Mouse (Mus musculus) ZHBTc4 (cell line): ENCODE data around the gene Mmachc.
"Not testable (repeated sequence)": the region's sequence is repeated elsewhere in the genome, so short reads cannot be mapped to it uniquely, and the experiment has no call there.

Experiments used
- DNase-seq: peaks from one replicate; pipeline ENCODE4 v3.0.0-alpha.2; 2011; ENCODE audit warnings: low read depth, low spot score

The Mmachc gene

DNA sequence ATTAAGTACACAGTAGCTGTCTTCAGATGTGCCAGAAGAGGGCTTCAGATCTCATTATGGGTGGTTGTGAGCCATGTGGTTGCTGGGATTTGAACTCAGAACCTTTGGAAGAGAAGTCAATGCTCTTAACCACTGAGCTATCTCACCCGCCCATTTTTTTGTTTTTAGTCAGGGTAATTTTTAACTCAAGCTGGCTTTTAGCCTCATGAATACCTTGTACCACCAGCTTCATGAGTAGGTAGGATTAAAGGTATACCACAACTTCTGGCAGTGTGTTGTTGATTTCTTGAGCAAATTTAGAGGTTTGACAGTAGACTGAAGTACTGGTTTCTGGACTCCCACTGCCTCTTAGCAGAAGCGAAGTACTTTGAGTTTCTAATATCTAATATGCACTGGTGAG, 16.1 kb downstream of the Mmachc start:
- no peak for DNase-seq

DNA sequence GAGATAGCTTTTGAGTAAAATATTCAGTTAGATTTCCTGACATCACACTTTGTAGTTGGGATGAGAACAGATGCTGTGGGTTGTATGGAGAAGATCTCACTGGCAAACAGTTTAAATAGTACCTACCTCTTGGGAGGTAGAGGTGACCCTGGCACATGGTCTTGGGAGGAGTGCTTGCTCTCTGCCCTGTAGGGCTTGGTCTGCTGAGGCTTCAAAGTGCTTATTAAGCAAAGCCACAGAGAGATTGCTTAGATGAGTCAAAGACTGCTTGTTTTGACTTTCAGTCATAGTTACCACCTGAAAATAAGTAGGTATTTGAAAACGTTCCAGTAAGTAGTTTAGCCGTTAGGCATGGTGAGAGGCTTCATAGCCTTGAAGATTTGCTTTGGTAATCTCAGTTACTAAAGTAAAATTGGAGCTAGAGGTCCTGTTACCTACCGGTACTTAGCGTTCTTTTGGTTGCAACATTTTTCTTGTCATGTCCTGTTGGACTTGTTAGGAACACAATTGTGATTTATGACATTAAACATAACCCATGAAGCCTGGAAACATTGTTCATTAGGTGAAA, 18.8 kb downstream of the Mmachc start:
- DNase-seq, result no peak

- DNase-seq, result peak; percentile 43
Measured at GRCm38 (mm10) chr4:116687041-116687440, 21.2 kb downstream of the Mmachc start.

- DNase-seq, result peak; percentile 97
Measured at GRCm38 (mm10) chr4:116685402-116686061, 22.7 kb downstream of the Mmachc start, which contains the start of gene Prdx1. Gene Prdx1 (plus strand): TSS chr4:116685544.

GRCm38 (mm10) chr4:116684665-116685064, 23.5 kb downstream of the Mmachc start:
- DNase-seq, result no peak

GRCm38 (mm10) chr4:116683957-116684356, 24.2 kb downstream of the Mmachc start:
- DNase-seq, result no peak

GRCm38 (mm10) chr4:116680521-116680920, 27.7 kb downstream of the Mmachc start:
- not testable (repeated sequence) for DNase-seq

DNA sequence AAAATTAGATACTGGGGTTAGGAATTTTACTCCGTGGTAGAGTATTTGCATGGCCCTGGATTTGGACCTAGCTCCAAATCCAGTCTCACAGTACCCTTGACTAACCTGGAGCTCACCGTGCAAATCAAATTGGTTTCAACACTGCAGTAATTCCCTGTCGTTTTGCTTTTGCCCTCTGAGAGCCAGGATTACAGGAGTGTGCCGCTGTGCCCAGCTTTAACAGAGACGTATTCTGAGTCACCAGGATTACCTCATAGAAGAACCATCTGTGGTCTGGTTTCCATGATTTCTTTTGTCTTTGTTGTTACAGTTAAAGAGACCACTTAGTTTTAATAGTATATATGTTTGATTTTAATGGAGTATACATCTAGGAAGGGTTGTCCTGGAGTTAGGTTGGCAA, 29.1 kb downstream of the Mmachc start:
- DNase-seq, result no peak

- DNase-seq, result no peak
Measured at GRCm38 (mm10) chr4:116677808-116678207, 30.4 kb downstream of the Mmachc start.

DNA sequence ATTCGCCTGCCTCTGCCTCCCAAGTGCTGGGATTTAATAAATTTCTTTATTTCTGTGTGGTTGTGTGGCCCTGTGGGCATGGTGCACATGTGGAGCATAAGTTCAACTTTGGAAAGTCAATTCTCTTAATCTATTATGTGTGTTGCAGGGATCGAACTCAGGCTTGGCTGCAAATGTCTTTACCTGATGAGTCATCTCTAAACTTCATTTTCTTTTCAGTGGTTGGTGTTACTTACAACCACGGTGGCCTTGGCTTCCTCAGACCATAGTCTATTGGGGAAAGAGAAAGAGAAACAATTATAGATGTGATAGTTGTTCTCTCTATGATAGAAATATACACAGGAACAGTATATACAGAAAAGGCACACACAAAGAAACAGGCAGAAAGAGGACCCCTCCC, 32.2 kb downstream of the Mmachc start:
- DNase-seq, result no peak

DNA sequence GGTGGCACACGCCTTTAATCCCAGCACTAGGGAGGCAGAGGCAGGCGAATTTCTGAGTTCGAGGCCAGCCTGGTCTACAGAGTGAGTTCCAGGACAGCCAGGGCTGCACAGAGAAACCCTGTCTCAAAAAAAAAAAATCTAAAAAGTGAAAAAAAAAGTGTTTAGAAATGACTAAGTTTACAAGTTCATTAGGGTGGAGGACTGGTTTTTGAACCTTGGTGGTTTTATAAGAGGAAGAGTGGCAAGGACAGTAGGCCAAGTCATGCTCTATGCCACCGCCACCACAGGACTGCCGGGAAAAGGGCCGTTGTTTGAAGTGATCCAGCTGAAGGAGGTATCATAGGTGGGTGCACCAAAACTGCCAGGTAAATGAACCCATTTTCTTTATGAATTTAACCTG, 33.4 kb downstream of the Mmachc start:
- not testable (repeated sequence) for DNase-seq

DNA sequence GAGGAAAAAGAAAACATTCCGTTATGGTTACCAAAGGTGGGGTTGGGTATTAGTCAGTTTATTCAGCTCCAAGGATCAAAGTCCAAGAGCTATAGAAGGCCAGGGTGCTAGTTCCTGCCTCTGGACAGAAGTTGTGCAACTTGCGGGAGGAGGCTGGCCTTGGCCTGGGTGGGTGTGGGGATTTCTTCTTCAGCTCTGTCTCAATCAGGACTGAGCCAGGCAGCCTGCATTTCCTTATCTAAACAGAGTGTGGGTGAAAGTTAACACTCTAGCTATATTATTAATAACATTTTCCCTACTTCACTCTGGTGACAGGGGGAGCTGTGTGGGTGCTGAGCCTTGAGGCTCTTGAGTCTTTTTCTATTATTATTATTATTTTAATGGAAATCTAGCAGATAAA, 35.4 kb downstream of the Mmachc start:
- DNase-seq, result no peak

DNA sequence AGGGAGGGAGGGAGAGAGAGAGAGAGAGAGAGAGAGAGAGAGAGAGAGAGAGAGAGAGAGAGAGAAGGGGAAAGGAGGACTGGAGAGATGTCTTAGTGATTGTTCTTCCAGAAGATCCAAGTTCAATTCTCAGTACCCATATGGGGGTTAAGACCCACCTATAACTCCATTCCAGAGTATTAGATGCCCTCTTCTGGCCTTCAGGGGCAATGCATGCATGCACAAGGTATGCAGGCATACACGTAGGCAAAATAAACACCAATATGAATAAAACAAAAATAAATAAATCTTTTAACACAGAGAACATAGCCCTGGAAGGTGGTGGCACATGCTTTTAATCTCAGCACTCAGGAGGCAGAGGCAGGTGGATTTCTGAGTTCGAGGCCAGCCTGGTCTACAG, 38.9 kb downstream of the Mmachc start:
- peak; percentile 38 for DNase-seq

GRCm38 (mm10) chr4:116668145-116668544, 40.1 kb downstream of the Mmachc start:
- no peak for DNase-seq

- no peak for DNase-seq
Measured at GRCm38 (mm10) chr4:116666625-116667024, 41.6 kb downstream of the Mmachc start.

- DNase-seq, result no peak
Measured at GRCm38 (mm10) chr4:116661998-116662397, 46.2 kb downstream of the Mmachc start.

DNA sequence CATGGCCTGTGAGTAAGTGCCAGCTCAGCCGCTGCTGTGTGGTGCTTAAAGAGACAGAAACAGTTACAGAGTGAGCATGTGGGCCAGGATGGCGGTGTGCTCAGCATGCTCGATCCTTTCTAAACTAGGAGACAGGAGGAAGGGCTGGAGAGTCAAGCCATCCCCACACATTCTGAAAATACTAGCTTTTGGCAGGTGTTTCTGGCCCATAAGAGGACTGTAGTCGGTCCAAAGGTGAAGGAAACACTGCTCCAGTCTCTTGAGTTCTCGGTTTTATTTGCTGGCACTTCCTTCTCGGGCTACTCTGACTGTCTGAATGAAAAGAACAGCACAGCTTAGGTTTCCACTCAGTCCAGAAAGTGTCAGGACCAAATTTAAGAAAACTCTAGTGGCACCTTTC, 47.4 kb downstream of the Mmachc start:
- DNase-seq, result no peak

DNA sequence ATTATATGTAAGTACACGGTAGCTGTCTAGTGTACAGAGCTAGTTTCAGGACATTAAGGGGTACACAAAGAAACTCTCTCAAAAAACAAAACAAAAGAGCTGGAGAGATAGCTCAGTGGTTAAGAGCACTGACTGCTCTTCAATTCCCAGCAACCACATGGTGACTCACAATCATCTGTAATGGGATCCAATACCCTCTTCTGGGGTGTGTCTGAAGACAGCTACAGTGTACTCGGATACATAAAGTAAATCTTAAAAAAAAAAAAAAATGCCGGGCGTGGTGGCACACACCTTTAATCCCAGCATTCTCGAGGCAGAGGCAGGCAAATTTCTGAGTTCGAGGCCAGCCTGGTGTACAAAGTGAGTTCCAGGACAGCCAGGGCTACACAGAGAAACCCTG, 48.3 kb downstream of the Mmachc start:
- DNase-seq, result not testable (repeated sequence)

DNA sequence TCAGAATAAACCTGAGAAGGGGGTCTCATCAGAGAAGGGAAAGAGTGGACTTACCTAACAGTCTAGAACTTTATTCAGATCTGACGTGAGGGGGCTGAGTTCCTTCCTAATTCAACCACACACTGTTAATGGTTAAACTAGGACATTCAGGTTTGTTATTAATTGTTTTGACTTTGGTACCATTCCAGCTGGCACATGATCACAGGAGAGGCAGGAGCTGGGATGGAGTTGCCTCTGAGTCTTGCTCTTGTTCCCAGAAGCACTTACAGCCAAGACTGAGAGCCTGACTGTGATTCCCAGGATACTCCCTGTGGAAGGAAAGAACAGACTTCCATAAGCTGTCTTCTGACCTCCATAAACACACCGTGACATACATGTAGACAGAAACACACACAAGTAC, 48.7 kb downstream of the Mmachc start:
- DNase-seq, result no peak

- DNase-seq, result no peak
Measured at GRCm38 (mm10) chr4:116657971-116658370, 50.2 kb downstream of the Mmachc start.

GRCm38 (mm10) chr4:116655658-116656057, 52.5 kb downstream of the Mmachc start:
- DNase-seq, result no peak

DNA sequence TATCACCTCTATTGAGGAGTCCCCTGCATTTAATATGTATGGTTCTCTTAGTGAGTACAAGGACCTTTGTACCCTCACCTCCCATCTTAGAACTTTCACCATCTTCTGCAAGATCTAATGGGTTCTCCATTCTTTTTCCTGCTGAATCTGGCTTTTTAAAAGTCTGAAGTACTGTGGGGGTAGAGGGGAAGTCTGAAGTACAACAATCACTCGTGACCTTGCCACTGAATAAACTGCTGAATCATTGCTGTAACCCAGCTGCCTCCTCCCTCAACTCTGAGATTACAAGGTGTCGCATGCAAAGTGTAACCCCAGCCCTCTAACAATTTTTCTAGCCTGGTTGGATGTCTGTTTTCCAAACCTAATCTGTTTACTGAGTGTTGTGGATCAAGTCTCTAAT, 53.1 kb downstream of the Mmachc start:
- DNase-seq, result peak; percentile 53

GRCm38 (mm10) chr4:116653228-116653627, 55.0 kb downstream of the Mmachc start:
- DNase-seq, result no peak
